Mouse (Mus musculus) monocyte, adult 5-6 weeks (primary cell): ENCODE results near the gene 9030612E09Rik. TPM values are rescaled to one million over a fixed set of nuclear protein-coding genes. Genes with fewer than 3 reads are reported as not detected.

Source experiments
- ATAC-seq: fragments of 153-309, 156-312 bp; replicated peaks from 2 replicates; pipeline ENCODE4 v1.8.0; 2017; ENCODE audit warnings: mild to moderate bottlenecking; ENCODE audit not compliant: low TSS enrichment, insufficient number of reproducible peaks, severe bottlenecking, poor library complexity, low FRiP score
- total RNA-seq: library from RNA; stranded (forward); fragments of 200-1000, 200-491, 200-594 nt; gene quantifications from 3 replicates; pipeline ENCODE4 v1.2.3, GENCODE M21; 2017

9030612E09Rik gene
- total RNA-seq = not detected in 3 replicates

DNA sequence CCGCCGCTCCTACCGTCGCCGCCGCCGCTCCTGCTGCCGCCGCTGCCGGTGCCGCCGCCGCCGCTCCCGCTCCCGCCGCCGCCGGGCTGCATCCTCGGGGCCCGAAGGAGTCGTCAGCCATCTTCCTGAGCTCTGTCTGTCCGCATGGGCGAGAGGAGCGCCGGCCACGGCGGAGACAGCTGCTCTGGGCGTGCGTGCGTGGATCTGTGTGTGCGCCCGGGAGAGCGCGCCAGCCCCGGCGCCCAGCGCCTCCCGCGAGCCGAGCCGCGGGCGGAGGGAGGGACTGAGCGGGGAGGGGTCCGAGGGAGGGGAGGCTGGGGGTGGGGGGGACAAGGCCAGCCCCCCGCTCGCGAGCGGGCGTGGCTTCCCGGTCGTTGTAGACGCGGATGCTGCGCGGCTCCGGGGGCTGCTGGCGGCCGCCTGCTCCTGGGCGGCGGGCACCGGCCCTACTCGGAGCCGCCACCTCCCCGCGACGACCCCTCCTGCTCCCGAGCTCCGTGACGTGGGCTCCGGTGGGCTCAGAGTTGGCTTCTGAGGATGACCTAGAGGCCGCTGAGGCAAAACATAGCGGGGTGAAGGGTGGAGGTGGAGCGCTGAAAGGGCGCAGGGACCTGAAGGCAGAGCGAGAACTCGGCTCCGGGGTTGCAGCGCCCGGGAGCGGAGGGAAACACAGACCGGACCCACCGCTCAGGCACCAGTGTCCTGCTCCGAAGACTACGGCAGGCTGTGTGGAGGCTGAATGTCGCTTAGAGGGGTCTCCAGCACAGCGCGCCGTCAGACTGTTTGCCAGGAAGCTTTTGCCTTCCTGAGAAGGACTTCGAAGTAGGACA lies at the start of gene 9030612E09Rik, which contains the start of gene Sobp:
Gene 9030612E09Rik, plus strand, starts transcription at position 379 of the 830 bp plus-strand sequence.
Gene Sobp, minus strand, starts transcription at position 205 of the 830 bp plus-strand sequence.
- no peak for ATAC-seq

- no peak for ATAC-seq
These were observed 45.8 kb upstream of the 9030612E09Rik start for GRCm38 (mm10) chr10:43128750-43129149.

DNA sequence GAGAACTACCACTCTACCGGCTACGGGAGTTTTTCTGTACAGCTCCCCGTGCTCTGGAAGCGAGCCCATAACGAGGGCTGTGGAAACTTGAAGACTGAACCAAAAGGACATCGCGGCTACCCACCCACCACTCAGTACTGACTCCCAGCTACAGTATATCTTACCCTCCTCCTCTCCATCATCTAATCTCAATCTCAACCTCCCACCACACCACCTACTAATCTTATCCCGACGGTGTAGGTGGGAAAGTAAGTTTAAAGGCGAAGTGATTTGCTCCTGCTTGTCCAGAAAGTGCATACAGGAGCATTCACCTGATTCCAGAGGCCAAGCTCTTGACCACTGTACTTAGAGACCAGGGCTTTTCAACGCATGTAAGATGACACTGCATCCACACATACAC lies 40.5 kb upstream of the 9030612E09Rik start:
- ATAC-seq = no peak

- no peak for ATAC-seq
These were observed 31.3 kb upstream of the 9030612E09Rik start for GRCm38 (mm10) chr10:43143173-43143572.

- no peak for ATAC-seq
These were observed 26.0 kb upstream of the 9030612E09Rik start for GRCm38 (mm10) chr10:43148456-43148855.

GRCm38 (mm10) chr10:43152643-43153042 lies 21.9 kb upstream of the 9030612E09Rik start:
- no peak for ATAC-seq

DNA sequence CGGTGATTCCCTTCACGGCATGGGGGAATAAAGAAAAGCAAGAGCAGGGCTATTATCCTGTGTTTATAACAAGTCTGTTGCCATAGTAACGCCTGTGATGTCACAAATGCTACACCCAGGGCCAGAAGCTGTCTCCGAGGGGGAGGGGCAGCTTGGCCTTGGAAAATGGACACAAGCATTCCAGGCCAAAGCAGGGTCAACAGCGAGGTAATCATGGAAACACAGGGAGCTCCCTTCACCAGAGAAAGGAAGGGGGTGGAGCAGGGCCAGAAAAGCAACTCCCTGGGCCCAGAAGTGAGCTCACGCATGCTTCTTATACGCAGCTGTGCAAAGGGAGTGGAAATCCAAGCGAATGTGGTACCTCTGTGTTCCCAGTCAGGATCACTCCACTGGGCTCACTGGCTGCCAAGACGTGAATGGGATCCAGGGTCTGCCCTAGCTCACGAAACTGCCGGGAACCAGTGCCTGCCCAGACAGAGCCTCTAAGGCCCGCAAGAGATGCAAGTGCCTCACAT lies 19.4 kb upstream of the 9030612E09Rik start:
- no peak for ATAC-seq

DNA sequence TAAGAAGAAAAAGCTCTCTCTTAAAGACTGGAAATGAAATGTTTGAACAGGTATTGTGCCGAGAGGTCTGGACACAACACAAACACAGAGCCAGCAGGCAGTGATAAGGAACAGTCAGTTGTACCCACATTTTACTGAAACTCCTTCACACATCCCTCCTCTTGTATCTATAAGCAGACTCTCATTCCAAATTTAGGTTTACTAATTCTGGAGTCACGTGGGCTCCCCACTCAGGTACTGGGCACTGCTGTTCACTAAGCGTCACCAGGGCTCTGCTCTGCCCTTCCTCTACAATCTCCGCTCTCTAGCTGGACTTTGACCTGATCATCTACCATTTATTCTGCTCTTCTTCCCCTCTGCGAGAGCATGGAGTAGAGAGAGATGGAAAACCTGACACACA lies 15.6 kb upstream of the 9030612E09Rik start:
- no peak for ATAC-seq

DNA sequence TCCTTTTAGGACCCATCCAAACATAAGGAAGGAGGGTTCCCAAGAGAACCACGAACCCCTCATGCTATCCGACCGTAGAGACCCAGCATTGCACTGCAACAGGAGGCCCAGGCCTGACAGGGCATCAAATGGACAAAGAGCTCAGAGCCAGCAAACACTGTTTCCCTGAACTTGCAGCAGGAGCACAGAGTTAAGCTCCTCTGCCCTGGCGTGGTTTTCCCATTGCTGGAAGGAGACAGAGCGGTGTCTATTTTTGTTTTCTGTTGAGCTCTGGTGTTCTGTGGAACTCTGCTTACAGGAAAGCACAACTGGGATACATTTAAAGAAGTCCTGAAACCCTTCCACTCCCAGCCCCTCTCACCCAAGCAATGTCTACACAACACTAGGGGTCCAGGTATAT lies 15.2 kb upstream of the 9030612E09Rik start:
- ATAC-seq = no peak

- no peak for ATAC-seq
These were observed 12.2 kb upstream of the 9030612E09Rik start for GRCm38 (mm10) chr10:43162318-43162717.

DNA sequence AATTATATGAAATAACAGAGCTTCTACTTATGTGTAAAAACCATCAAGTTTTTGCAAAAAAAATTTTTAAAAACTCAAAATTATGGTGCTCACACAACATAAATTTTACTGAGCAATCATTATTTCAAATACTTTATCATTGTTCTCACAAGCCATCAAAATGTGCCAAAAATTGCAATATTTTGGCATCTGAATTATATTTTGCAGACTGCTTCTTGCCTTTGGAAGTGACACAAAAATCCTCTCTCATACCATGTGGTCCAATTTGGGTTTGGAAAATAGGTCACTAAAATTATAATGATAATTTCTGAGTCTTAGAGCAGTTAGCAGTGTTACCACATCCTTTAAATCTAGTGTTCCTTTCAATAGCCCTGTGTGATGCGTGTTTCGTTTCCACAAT lies 10.1 kb upstream of the 9030612E09Rik start:
- ATAC-seq = no peak

- no peak for ATAC-seq
These were observed 8.4 kb upstream of the 9030612E09Rik start for GRCm38 (mm10) chr10:43166146-43166545.

- ATAC-seq = no peak
These were observed 7.7 kb upstream of the 9030612E09Rik start for GRCm38 (mm10) chr10:43166817-43167216.

DNA sequence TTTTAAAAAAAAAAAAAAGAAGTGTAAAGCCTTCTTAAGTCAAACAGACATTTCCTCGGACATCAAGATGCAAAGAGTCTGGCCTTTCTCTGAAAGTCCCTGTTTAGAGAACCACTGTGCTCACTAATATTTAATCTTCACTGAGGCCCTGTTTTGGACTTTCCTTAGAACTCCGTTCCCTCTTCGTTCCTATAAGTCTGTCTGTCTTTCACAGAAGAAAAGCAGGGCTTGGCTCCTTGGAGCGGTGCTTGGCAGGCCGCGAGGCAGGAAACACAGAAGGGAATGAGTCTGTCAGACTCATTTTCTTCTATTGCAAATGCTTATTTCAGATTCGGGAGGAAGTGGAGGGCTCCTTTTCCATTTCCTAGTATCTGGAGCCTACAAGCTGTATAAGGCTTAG lies 5.7 kb upstream of the 9030612E09Rik start:
- ATAC-seq = no peak

DNA sequence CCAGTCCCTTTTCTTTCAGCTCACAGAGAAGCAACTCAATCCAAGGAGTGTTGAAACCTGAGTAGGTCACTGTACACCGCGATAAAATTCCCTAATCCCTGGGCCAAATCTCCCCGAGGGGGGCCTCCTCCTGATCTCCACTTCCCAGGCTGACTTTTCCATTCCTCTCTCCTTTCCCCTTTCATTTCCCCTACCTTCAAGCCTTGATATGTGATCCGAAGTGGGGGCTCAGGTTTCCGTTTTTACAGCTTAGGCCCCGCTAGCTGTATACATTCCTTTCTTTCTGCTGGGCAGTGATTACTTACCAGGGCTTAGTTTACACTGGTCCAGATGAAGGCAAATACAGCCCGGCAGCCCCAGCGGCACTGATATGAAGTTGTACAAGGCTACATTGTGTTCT lies 3.4 kb upstream of the 9030612E09Rik start:
- no peak for ATAC-seq

DNA sequence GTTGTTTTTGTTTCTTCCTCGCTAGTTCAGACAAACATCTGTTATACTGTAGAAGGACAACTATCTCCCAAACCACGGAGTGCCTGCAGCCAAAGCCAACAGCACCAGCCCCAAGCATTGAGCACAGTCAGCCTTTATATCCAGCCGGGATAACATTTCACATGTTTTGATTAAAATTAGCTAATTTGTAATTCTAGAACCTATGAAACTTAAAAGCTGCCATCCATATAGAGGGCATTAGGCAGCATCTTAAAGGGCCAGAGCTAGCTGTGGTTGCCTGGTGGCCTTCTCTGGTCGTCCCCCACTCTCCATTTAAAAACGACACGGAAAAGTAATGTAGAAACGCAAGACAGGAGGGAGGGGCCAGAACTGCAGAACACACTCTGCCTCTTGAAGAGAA lies 2.4 kb upstream of the 9030612E09Rik start:
- no peak for ATAC-seq

DNA sequence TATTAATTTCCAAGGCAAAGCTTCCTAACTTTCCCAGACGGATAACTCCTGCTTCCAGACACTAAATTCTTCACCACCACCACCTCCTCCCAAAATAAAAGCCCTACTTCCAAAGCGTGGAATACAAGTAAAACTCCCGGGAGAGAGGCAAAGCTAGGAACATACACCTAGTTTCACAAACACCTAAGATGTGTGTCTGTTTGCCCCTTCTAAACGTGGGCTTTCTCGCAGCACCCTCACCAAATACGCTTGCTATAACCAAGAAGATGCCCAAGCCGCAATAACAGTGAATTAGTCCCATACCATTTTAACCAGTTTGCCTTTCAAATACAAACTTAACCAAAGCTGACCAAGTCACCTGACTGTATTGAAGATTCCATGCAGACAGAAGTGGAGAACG lies 1.9 kb upstream of the 9030612E09Rik start:
- no peak for ATAC-seq

GRCm38 (mm10) chr10:43173141-43173827 lies 1.2 kb upstream of the 9030612E09Rik start:
- no peak for ATAC-seq

GRCm38 (mm10) chr10:43173828-43174325 lies 627 bp upstream of the 9030612E09Rik start:
- ATAC-seq = no peak
